Mouse (Mus musculus) embryonic facial prominence, embryonic 15.5 days (tissue): ENCODE data around the gene Pars2. TPM values are rescaled to one million over a fixed set of nuclear protein-coding genes. Genes with fewer than 3 reads are reported as not detected.

Source experiments
- ATAC-seq: fragments of 200-750 bp; cut with Nextera tagmentation; 2 replicates; pipeline ENCODE4 v1.8.0; 2017; ENCODE audit warnings: low read depth, moderate TSS enrichment; ENCODE audit not compliant: insufficient number of reproducible peaks, low FRiP score, low TSS enrichment
- H3K27ac ChIP-seq: fragments of 300-500 bp; sonication (generic); replicated peaks from 2 replicates; pipeline ENCODE4 v1.5.1; 2015; ENCODE audit warnings: mild to moderate bottlenecking, inconsistent platforms
- H3K27me3 ChIP-seq: fragments of 300-500 bp; sonication (generic); 2 replicates; pipeline ENCODE4 v1.6.1; 2015; ENCODE audit warnings: inconsistent platforms
- H3K36me3 ChIP-seq: fragments of 300-500 bp; sonication (generic); 2 replicates; pipeline ENCODE4 v1.6.1; 2015; ENCODE audit warnings: mild to moderate bottlenecking, inconsistent platforms
- H3K4me1 ChIP-seq: fragments of 300-500 bp; sonication (generic); 2 replicates; pipeline ENCODE4 v1.6.1; 2015; ENCODE audit warnings: inconsistent platforms
- H3K4me2 ChIP-seq: fragments of 300-500 bp; sonication (generic); replicated peaks from 2 replicates; pipeline ENCODE4 v1.6.1; 2015; ENCODE audit warnings: mild to moderate bottlenecking, inconsistent platforms
- H3K4me3 ChIP-seq: fragments of 300-500 bp; sonication (generic); replicated peaks from 2 replicates; pipeline ENCODE4 v1.5.1; 2015; ENCODE audit warnings: mild to moderate bottlenecking, inconsistent platforms
- H3K9ac ChIP-seq: fragments of 300-500 bp; sonication (generic); 2 replicates; pipeline ENCODE4 v1.6.1; 2015; ENCODE audit warnings: inconsistent platforms
- H3K9me3 ChIP-seq: fragments of 300-500 bp; sonication (generic); replicated peaks from 2 replicates; pipeline ENCODE4 v1.6.1; 2016; ENCODE audit warnings: inconsistent platforms
- WGBS: fragments of 180-500 bp; shearing (Covaris S2); methylation state at CpG from one replicate; pipeline ENCODE4 v1.1.7; 2015; 5-methylcytosine and 5-hydroxymethylcytosine counted together
- polyA plus RNA-seq: library from polyadenylated mRNA; unstranded; fragments of >200 nt; fragmentation: Nextera tagmentation; extraction: Ambion mirVana; gene quantifications from 2 replicates; pipeline ENCODE4 v1.2.1, GENCODE M21; 2015

Gene Pars2
- polyA plus RNA-seq, 1 experiment from 2014 or later, result 14.3 TPM

- no peak for ATAC-seq
- Histone ChIP-seq H3K4me2 (peak within 1 kb of the TSS; percentile 30), H3K9me3 (no peaks in the 10 kb centered on the region), H3K27me3 (peaks cover 49% of the 10 kb centered on the region), H3K36me3 (no peaks in the 10 kb centered on the region), H3K27ac (0 out of 2 replicates have a peak within 1 kb of the TSS, but pooled peaks have one; percentile 55), H3K4me3 (peak within 1 kb of the TSS; percentile 30), H3K9ac (no peak within 1 kb of the TSS), H3K4me1 (peaks cover 13% of the 10 kb centered on the region)
- 17% methylated on average over 16 of the region's 16 CpGs for WGBS
Observed at GRCm38 (mm10) chr4:106622030-106622493, 28.8 kb upstream of the Pars2 start, which contains the start of gene Ttc22. TSS of gene Ttc22 (plus strand) at chr4:106622432.

GRCm38 (mm10) chr4:106622712-106623111 is 28.2 kb upstream of the Pars2 start:
- Histone ChIP-seq H3K9ac (no peak overlapping the region), H3K27me3 (peaks cover 46% of the 10 kb centered on the region), H3K9me3 (no peaks in the 10 kb centered on the region), H3K4me1 (peaks cover 12% of the 10 kb centered on the region), H3K4me3 (peak overlapping the region; percentile 30), H3K27ac (no peak overlapping the region), H3K4me2 (peak overlapping the region; percentile 30), H3K36me3 (no peaks in the 10 kb centered on the region)
- WGBS, result 33% methylated on average over 28 of the region's 28 CpGs
- no peak for ATAC-seq

GRCm38 (mm10) chr4:106624271-106624670 is 26.6 kb upstream of the Pars2 start:
- Histone ChIP-seq H3K9ac (no peak overlapping the region), H3K36me3 (no peaks in the 10 kb centered on the region), H3K4me1 (peaks cover 22% of the 10 kb centered on the region), H3K4me2 (no peak overlapping the region), H3K27me3 (peaks cover 46% of the 10 kb centered on the region), H3K4me3 (no peak overlapping the region), H3K9me3 (no peaks in the 10 kb centered on the region), H3K27ac (no peak overlapping the region)
- ATAC-seq, result no peak
- 89% methylated on average over 10 of the region's 10 CpGs for WGBS

GRCm38 (mm10) chr4:106627809-106628208 is 23.1 kb upstream of the Pars2 start:
- H3K27me3 ChIP-seq, result peaks cover 31% of the 10 kb centered on the region
- no peaks in the 10 kb centered on the region for H3K9me3 ChIP-seq
- no peak overlapping the region for H3K4me3 ChIP-seq
- peaks cover 45% of the 10 kb centered on the region for H3K4me1 ChIP-seq
- no peaks in the 10 kb centered on the region for H3K36me3 ChIP-seq
- H3K4me2 ChIP-seq, result no peak overlapping the region
- no peak for ATAC-seq
- H3K9ac ChIP-seq, result no peak overlapping the region
- no peak overlapping the region for H3K27ac ChIP-seq
- WGBS, result 53% methylated on average over 5 of the region's 5 CpGs

GRCm38 (mm10) chr4:106628650-106629360 is 22.1 kb upstream of the Pars2 start:
- H3K9ac ChIP-seq, result no peak overlapping the region
- no peaks in the 10 kb centered on the region for H3K9me3 ChIP-seq
- no peak overlapping the region for H3K4me3 ChIP-seq
- no peak for ATAC-seq
- H3K27ac ChIP-seq, result no peak overlapping the region; the same call in 1 of the 2 replicates
- WGBS, result 44% methylated on average over 9 of the region's 9 CpGs
- H3K4me1 ChIP-seq, result peaks cover 55% of the 10 kb centered on the region
- H3K27me3 ChIP-seq, result peaks cover 21% of the 10 kb centered on the region
- no peak overlapping the region for H3K4me2 ChIP-seq
- H3K36me3 ChIP-seq, result no peaks in the 10 kb centered on the region

- H3K4me3 ChIP-seq, result no peak overlapping the region
- no peaks in the 10 kb centered on the region for H3K9me3 ChIP-seq
- peaks cover 16% of the 10 kb centered on the region for H3K27me3 ChIP-seq
- no peak overlapping the region for H3K9ac ChIP-seq
- 65% methylated on average over 5 of the region's 5 CpGs for WGBS
- H3K4me2 ChIP-seq, result no peak overlapping the region
- H3K4me1 ChIP-seq, result peaks cover 57% of the 10 kb centered on the region
- H3K36me3 ChIP-seq, result no peaks in the 10 kb centered on the region
- ATAC-seq, result no peak
- H3K27ac ChIP-seq, result no peak overlapping the region
Observed at GRCm38 (mm10) chr4:106629374-106629773, 21.5 kb upstream of the Pars2 start.

- Histone ChIP-seq H3K27me3 (peaks cover 4% of the 10 kb centered on the region; the same call in 1 of the 2 replicates), H3K4me2 (peak overlapping the region; percentile 19; the same call in 1 of the 2 replicates), H3K9ac (no peak overlapping the region), H3K9me3 (no peaks in the 10 kb centered on the region), H3K36me3 (no peaks in the 10 kb centered on the region), H3K4me1 (peaks cover 57% of the 10 kb centered on the region), H3K27ac (peak overlapping the region; percentile 60), H3K4me3 (no peak overlapping the region)
- WGBS, result 16% methylated on average over 14 of the region's 14 CpGs
- ATAC-seq, result peak; percentile 74; the same call in 1 of the 2 replicates
Observed at GRCm38 (mm10) chr4:106630333-106631220, 20.3 kb upstream of the Pars2 start.

- WGBS, result 38% methylated on average over 1 of the region's 3 CpGs
- ATAC-seq, result no peak
- H3K27ac ChIP-seq, result 0 out of 2 replicates have a peak overlapping the region, but pooled peaks have one; percentile 7
Observed at GRCm38 (mm10) chr4:106632313-106632712, 18.6 kb upstream of the Pars2 start.

GRCm38 (mm10) chr4:106633281-106634085 is 17.4 kb upstream of the Pars2 start:
- Histone ChIP-seq H3K9me3 (no peaks in the 10 kb centered on the region), H3K27ac (peak overlapping the region; percentile 82), H3K36me3 (no peaks in the 10 kb centered on the region), H3K4me1 (peaks cover 49% of the 10 kb centered on the region), H3K9ac (no peak overlapping the region), H3K27me3 (no peaks in the 10 kb centered on the region; the same call in 1 of the 2 replicates), H3K4me2 (no peak overlapping the region), H3K4me3 (no peak overlapping the region)
- ATAC-seq, result 0 out of 2 replicates have a peak, but pooled peaks have one; percentile 22
- WGBS, result 21% methylated on average over 8 of the region's 8 CpGs

More at GRCm38 (mm10) chr4:106632313-106632712, 18.6 kb upstream of the Pars2 start:
- Histone ChIP-seq H3K27me3 (no peaks in the 10 kb centered on the region; the same call in 1 of the 2 replicates), H3K4me2 (no peak overlapping the region), H3K9ac (no peak overlapping the region), H3K4me3 (no peak overlapping the region), H3K9me3 (no peaks in the 10 kb centered on the region), H3K36me3 (no peaks in the 10 kb centered on the region), H3K4me1 (peaks cover 55% of the 10 kb centered on the region)

- Histone ChIP-seq H3K4me3 (no peak overlapping the region), H3K4me1 (peaks cover 43% of the 10 kb centered on the region), H3K36me3 (no peaks in the 10 kb centered on the region), H3K27me3 (no peaks in the 10 kb centered on the region; the same call in 1 of the 2 replicates), H3K27ac (peak overlapping the region; percentile 82), H3K9me3 (no peaks in the 10 kb centered on the region), H3K4me2 (no peak overlapping the region), H3K9ac (no peak overlapping the region)
- WGBS, result 62% methylated on average over 9 of the region's 9 CpGs
- ATAC-seq, result no peak
Observed at GRCm38 (mm10) chr4:106634086-106634479, 16.8 kb upstream of the Pars2 start.
